Mouse (Mus musculus) thymus, adult 2 months (tissue): ENCODE data around the gene Smo.

Source experiments
- CTCF ChIP-seq: fragments of 200-500 bp; IDR thresholded peaks from 2 replicates; pipeline ENCODE4 v1.5.1; 2012; ENCODE audit warnings: mild to moderate bottlenecking, control low read depth, low read length, moderate library complexity, borderline replicate concordance; ENCODE audit not compliant: control insufficient read depth, poor library complexity, insufficient read depth; ENCODE audit errors: extremely low read depth
- POLR2A ChIP-seq: fragments of 200-500 bp; IDR thresholded peaks from 2 replicates; pipeline ENCODE4 v1.6.1; 2012; ENCODE audit warnings: mild to moderate bottlenecking, low read length, control low read depth, moderate library complexity; ENCODE audit not compliant: control insufficient read depth, poor library complexity, insufficient read depth; ENCODE audit errors: extremely low read depth

DNA sequence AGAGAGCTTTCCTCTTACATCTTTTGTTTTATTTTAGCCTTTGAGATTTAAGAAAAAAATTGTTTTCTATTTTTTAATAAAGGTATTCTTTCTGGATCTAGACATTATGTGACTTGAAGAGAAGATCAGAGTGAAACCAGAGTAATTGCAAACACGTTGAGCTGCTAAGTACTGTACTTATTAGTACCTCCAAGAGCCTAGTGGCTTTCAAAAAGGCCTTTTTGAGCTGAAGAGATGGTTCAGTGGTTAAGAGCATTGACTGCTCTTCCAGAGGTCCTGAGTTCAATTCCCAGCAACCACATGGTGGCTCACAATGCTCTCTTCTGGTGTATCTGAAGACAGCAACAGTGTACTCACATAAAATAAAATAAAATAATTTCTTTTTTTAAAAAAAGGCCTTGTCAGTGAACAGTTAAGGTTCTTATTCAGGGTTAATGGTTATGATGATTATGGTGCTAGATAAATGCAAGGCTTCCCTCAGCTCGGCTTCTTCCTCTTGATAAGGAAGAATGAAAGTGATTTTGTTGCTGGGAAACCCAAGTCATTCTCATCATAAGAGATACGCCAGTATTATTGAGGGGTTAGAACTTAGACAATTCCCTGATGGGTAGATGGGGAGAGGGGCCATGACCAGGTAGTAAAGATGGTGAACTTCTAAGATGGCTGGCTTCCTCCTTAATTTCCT is 54.9 kb downstream of the Smo start:
- TF ChIP-seq CTCF = no peak
- TF ChIP-seq POLR2A = no peak
